In genomic region chr11:106329682-106330081, GRCm38 (mm10) we compare ENCODE assay signal across 9 mouse cellular contexts. TPM values are rescaled to one million over a fixed set of nuclear protein-coding genes. Genes with fewer than 3 reads are reported as not detected.
A peak's percentile ranks its signal among the peaks of the same experiment; 100 is the strongest.
DNase-seq lines count a peak whose midpoint lies in the region; ATAC-seq and TF ChIP-seq lines count a peak whose summit lies in the region.
"Had no signal": no experiment of that assay in that cellular context is flagged by ENCODE, and none has a peak within 500 bp of the region (broad histone marks: within the 10 kb centered on the region; RNA-seq: fewer than 3 reads in every experiment).

No protein-coding gene starts in this region.

- H3K4me1 ChIP-seq in heart, adult 2 months (ENCODE audit: control insufficient read depth, insufficient read depth, low read length) = peaks cover 5% of the 10 kb centered on the region
- H3K4me1 ChIP-seq in lung, embryonic 14.5 days (ENCODE audit: insufficient read depth) = no peaks in the 10 kb centered on the region
- no peaks in the 10 kb centered on the region for H3K4me1 ChIP-seq in neural tube, embryonic 15.5 days

- H3K4me2 ChIP-seq in lung, embryonic 14.5 days = no peak overlapping the region
- no peak overlapping the region for H3K4me2 ChIP-seq in neural tube, embryonic 15.5 days

- no peaks in the 10 kb centered on the region for H3K27me3 ChIP-seq in heart, adult 2 months (ENCODE audit: control insufficient read depth, insufficient read depth, low read length)
- no peaks in the 10 kb centered on the region for H3K27me3 ChIP-seq in lung, embryonic 14.5 days (ENCODE audit: insufficient read depth, low read length)
- H3K27me3 ChIP-seq in neural tube, embryonic 15.5 days (replicated peaks) = no peaks in the 10 kb centered on the region

- intact Hi-C loops in heart, adult 2 months (cut with DNase I) = loop anchor here (2.0 kb wide), 1 partner anchor 35 kb away; the partner anchor contains the start of gene Prr29

- peak; percentile 58 for TF ChIP-seq CTCF in heart, adult 2 months (IDR thresholded peaks at IDR 0.05)
- TF ChIP-seq CTCF in lung, embryonic 14.5 days (IDR thresholded peaks at IDR 0.05; ENCODE audit: low read depth) = peak; percentile 68

- no peak for TF ChIP-seq POLR2A in heart, adult 2 months (IDR thresholded peaks at IDR 0.05; ENCODE audit: insufficient read depth, low read depth, low read length)

- 33% methylated on average over 7 of the region's 7 CpGs for WGBS in heart, adult 2 months
- 53% methylated on average over 7 of the region's 7 CpGs for WGBS in lung, embryonic 14.5 days
- 75% methylated on average over 7 of the region's 7 CpGs for WGBS in neural tube, embryonic 15.5 days

- no peaks in the 10 kb centered on the region for H3K36me3 ChIP-seq in heart, adult 2 months (ENCODE audit: control insufficient read depth, insufficient read depth, low read length)
- no peaks in the 10 kb centered on the region for H3K36me3 ChIP-seq in lung, embryonic 14.5 days (ENCODE audit: insufficient read depth)
- no peaks in the 10 kb centered on the region for H3K36me3 ChIP-seq in neural tube, embryonic 15.5 days

- H3K4me3 ChIP-seq in heart, adult 2 months = no peak overlapping the region
- H3K4me3 ChIP-seq in lung, embryonic 14.5 days (ENCODE audit: low read depth, low read length) = no peak overlapping the region
- H3K4me3 ChIP-seq in neural tube, embryonic 15.5 days (replicated peaks) = no peak overlapping the region

- peak overlapping the region; percentile 73 for H3K27ac ChIP-seq in heart, adult 2 months
- no peak overlapping the region for H3K27ac ChIP-seq in lung, embryonic 14.5 days (ENCODE audit: low read depth)
- H3K27ac ChIP-seq in neural tube, embryonic 15.5 days (replicated peaks) = no peak overlapping the region

- no peak for TF ChIP-seq EP300 in heart, adult 2 months (IDR thresholded peaks at IDR 0.05; ENCODE audit: insufficient read depth, low read depth, low read length)

- H3K9me3 ChIP-seq in lung, embryonic 14.5 days (ENCODE audit: low read depth, low read length) = no peaks in the 10 kb centered on the region
- H3K9me3 ChIP-seq in neural tube, embryonic 15.5 days (replicated peaks) = no peaks in the 10 kb centered on the region

- no peak for DNase-seq in heart, adult 2 months
- no peak for DNase-seq in heart, adult 8-10 months (ENCODE audit: low spot score)
- peak; percentile 85 for DNase-seq in CD4-positive helper T cell, adult 2 months (ENCODE audit: low read depth, low spot score)
- peak; percentile 10 to 46 for DNase-seq in frontal cortex, postnatal 36 days (ENCODE audit: low spot score in 2 of 2)
- DNase-seq in lung, embryonic 14.5 days = peak; percentile 77
- DNase-seq in spleen, postnatal 36 days (ENCODE audit: low spot score in 2 of 2) = peak; percentile 67 to 74

- no peaks in the 10 kb centered on the region for H3K79me2 ChIP-seq in heart, adult 2 months (replicated peaks; ENCODE audit: control insufficient read depth, insufficient read depth, low read length)

- H3K9ac ChIP-seq in heart, adult 2 months (ENCODE audit: low read depth, low read length) = no peak overlapping the region
- no peak overlapping the region for H3K9ac ChIP-seq in lung, embryonic 14.5 days
- H3K9ac ChIP-seq in neural tube, embryonic 15.5 days (replicated peaks) = no peak overlapping the region

- ATAC-seq in activated CD4-positive, CD25-positive, alpha-beta regulatory T cell, adult 4 months = peak; percentile 84
- no peak for ATAC-seq in lung, embryonic 14.5 days (ENCODE audit: insufficient read depth)
- ATAC-seq in neural tube, embryonic 15.5 days (ENCODE audit: low FRiP score) = no peak

RNA-seq across cellular contexts. Expression of gene Cd79b, which starts 15.1 kb away (rescaled TPM):
- total RNA-seq in heart, adult 2 months (2021) = 1 to 10 TPM; 1.7 to 3.0 TPM
- polyA plus RNA-seq in heart, adult 2 months (2012; rRNA removed) = 3.4 and 10.1 TPM in 2 replicates
- 1 to 10 TPM in 2 of 4 experiments, under 1 TPM in 2; 0.52 to 2.3 (median 1.0) TPM for total RNA-seq in heart, adult 8-10 months (2022)
- 10 to 100 TPM; 48.0 to 77.5 TPM for polyA plus RNA-seq in activated CD4-positive, CD25-positive, alpha-beta regulatory T cell, adult 4 months (2017; shearing (Covaris generic))
- polyA plus RNA-seq in lung, embryonic 14.5 days (2014; fragmentation: Nextera tagmentation; extraction: Ambion mirVana) = 2.5 and 3.4 TPM in 2 replicates
- 0.92 and 3.9 TPM in 2 replicates for polyA plus RNA-seq in neural tube, embryonic 15.5 days (2015; fragmentation: Nextera tagmentation; extraction: Ambion mirVana)

RNA-seq across cellular contexts. Expression of gene Scn4a, which starts 23.4 kb away (rescaled TPM):
- 10 to 100 TPM; 22.1 to 22.8 TPM for total RNA-seq in heart, adult 2 months (2021)
- polyA plus RNA-seq in heart, adult 2 months (2012; rRNA removed) = 11.9 and 20.7 TPM in 2 replicates
- 10 to 100 TPM; 23.9 to 46.8 (median 31.4) TPM for total RNA-seq in heart, adult 8-10 months (2022)
- polyA plus RNA-seq in activated CD4-positive, CD25-positive, alpha-beta regulatory T cell, adult 4 months (2017; shearing (Covaris generic)) = under 1 TPM in 1 of 2 experiments, not detected in 1; 0.09 TPM
- polyA plus RNA-seq in lung, embryonic 14.5 days (2014; fragmentation: Nextera tagmentation; extraction: Ambion mirVana) = 0.05 and 0.24 TPM in 2 replicates
- polyA plus RNA-seq in neural tube, embryonic 15.5 days (2015; fragmentation: Nextera tagmentation; extraction: Ambion mirVana) = 0.08 and 0.18 TPM in 2 replicates

RNA-seq across cellular contexts. Expression of gene Gh, which starts 28.0 kb away (rescaled TPM):
- not detected for total RNA-seq in heart, adult 2 months (2021)
- not detected in 2 replicates for polyA plus RNA-seq in heart, adult 2 months (2012; rRNA removed)
- not detected for total RNA-seq in heart, adult 8-10 months (2022)
- polyA plus RNA-seq in activated CD4-positive, CD25-positive, alpha-beta regulatory T cell, adult 4 months (2017; shearing (Covaris generic)) = not detected
- polyA plus RNA-seq in lung, embryonic 14.5 days (2014; fragmentation: Nextera tagmentation; extraction: Ambion mirVana) = not detected in 2 replicates
- polyA plus RNA-seq in neural tube, embryonic 15.5 days (2015; fragmentation: Nextera tagmentation; extraction: Ambion mirVana) = not detected in 2 replicates
- total RNA-seq: layer of hippocampus, postnatal 25 days had no signal

RNA-seq across cellular contexts. Expression of gene Prr29, which starts 35.6 kb away (rescaled TPM):
- total RNA-seq in heart, adult 2 months (2021) = under 1 TPM; 0.37 to 0.48 TPM
- 7.9 and 10.4 TPM in 2 replicates for polyA plus RNA-seq in heart, adult 2 months (2012; rRNA removed)
- total RNA-seq in heart, adult 8-10 months (2022) = 1 to 10 TPM in 3 of 4 experiments, under 1 TPM in 1; 0.75 to 1.8 (median 1.5) TPM
- polyA plus RNA-seq in activated CD4-positive, CD25-positive, alpha-beta regulatory T cell, adult 4 months (2017; shearing (Covaris generic)) = 1 to 10 TPM; 1.1 to 1.2 TPM
- polyA plus RNA-seq in lung, embryonic 14.5 days (2014; fragmentation: Nextera tagmentation; extraction: Ambion mirVana) = 0.16 and 0.39 TPM in 2 replicates
- polyA plus RNA-seq in neural tube, embryonic 15.5 days (2015; fragmentation: Nextera tagmentation; extraction: Ambion mirVana) = 0.23 and 0.41 TPM in 2 replicates
- total RNA-seq: layer of hippocampus, postnatal 25 days had no signal

RNA-seq across cellular contexts. Expression of gene Tcam1, which starts 53.2 kb away (rescaled TPM):
- total RNA-seq in heart, adult 2 months (2021) = not detected
- polyA plus RNA-seq in heart, adult 2 months (2012; rRNA removed) = 0.10 TPM in 1 of 2 replicates, not detected in the other
- total RNA-seq in heart, adult 8-10 months (2022) = under 1 TPM in 1 of 4 experiments, not detected in 3; 0.08 TPM
- polyA plus RNA-seq in activated CD4-positive, CD25-positive, alpha-beta regulatory T cell, adult 4 months (2017; shearing (Covaris generic)) = under 1 TPM; 0.12 to 0.43 TPM
- polyA plus RNA-seq in lung, embryonic 14.5 days (2014; fragmentation: Nextera tagmentation; extraction: Ambion mirVana) = 0.18 and 0.39 TPM in 2 replicates
- polyA plus RNA-seq in neural tube, embryonic 15.5 days (2015; fragmentation: Nextera tagmentation; extraction: Ambion mirVana) = 0.15 and 0.29 TPM in 2 replicates

Comparison
In these comparisons a context has a peak if more than half of its experiments do, and no peak if none do; other contexts are left out.
1. DNase-seq: peak in CD4-positive helper T cell, adult 2 months (single experiment), frontal cortex, postnatal 36 days (2 of 2), lung, embryonic 14.5 days (single experiment) and spleen, postnatal 36 days (2 of 2); none in heart, adult 2 months (0 of 2) and heart, adult 8-10 months (single experiment).
2. RNA of gene Scn4a, which starts 23.4 kb away (polyA plus RNA-seq): 11.9 to 20.7 TPM in heart, adult 2 months; 0.08 to 0.18 TPM in neural tube, embryonic 15.5 days, 0.09 TPM in activated CD4-positive, CD25-positive, alpha-beta regulatory T cell, adult 4 months and 0.05 to 0.24 TPM in lung, embryonic 14.5 days; every median in the first group is over 10 times any median in the second.